Mouse (Mus musculus) gastrocnemius, postnatal 14 days (tissue): Measurements from ENCODE around the gene Nfkbil1. TPM values are rescaled to one million over a fixed set of nuclear protein-coding genes. Genes with fewer than 3 reads are reported as not detected.

ENCODE experiments used
- DNase-seq: peaks from one replicate; pipeline ENCODE4 v3.0.0; 2021; ENCODE audit warnings: mixed read lengths
- intact Hi-C: fragments of 180-260 bp; cut with DNase I; formaldehyde crosslinking; loops from one replicate; pipeline ENCODE4 v1.15.1; 2025; ENCODE audit warnings: low total_unique reads
- total RNA-seq, 2 experiments: library from RNA; stranded (reverse); gene quantifications; 2 replicates each; pipeline ENCODE4 v1.2.3; 2021

The Nfkbil1 gene
- total RNA-seq, 2 experiments from 2014 or later, result 7.6 to 7.9 TPM

DNA sequence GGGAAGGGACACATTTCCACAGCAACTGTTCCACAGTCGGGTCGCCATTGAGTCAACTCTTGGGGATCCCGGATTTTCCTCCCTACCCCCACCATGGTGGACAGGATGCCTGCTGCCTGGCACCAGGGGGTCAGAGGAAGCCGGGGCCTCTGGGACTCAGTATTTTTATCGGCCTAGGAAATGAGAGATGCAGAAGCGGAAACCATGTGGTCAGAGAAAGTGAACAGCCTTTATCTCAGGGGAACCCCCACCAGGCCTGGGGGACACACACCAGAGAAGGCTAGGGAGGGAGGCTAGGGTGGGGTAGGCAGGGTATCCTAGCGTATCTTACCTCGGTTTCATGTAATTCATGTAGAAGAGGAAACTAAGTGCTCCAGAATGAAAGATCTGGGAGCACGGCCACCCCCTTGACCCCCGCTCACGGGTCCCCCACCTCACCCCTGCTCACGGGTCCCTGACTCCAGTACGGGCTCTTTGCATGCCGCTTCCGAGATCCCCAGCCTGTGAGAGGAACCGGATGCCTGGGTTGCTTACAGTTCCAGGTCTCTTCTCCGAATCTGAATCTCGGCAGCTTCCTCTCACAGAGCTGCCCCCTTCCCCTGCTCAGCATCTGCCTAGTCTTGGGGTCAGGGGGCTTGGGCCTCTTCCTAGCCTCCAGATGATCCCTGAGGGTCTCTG, 16.9 kb downstream of the Nfkbil1 start:
- no peak for DNase-seq
- intact Hi-C loops, result no loop called here

DNA sequence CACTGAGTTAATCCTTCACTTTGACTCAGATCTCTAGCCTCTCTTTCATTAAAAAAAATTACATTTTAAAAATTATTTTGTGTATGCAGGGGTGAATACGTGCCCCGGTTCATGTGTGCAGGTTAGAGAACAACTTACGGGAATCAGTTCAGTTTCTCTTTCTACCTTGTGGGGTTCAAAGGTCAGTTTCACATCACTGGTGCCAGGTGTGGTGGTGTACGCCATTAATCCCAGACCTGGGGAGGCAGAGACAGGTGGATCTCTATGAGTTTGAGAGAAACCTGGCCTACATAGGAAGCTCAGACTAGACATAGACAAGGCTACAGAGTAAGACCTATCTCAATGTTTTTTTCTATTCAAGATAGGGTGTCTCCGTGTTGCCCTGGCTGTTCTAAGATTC, 22.5 kb downstream of the Nfkbil1 start:
- intact Hi-C loops, result no loop called here
- DNase-seq, result no peak

DNA sequence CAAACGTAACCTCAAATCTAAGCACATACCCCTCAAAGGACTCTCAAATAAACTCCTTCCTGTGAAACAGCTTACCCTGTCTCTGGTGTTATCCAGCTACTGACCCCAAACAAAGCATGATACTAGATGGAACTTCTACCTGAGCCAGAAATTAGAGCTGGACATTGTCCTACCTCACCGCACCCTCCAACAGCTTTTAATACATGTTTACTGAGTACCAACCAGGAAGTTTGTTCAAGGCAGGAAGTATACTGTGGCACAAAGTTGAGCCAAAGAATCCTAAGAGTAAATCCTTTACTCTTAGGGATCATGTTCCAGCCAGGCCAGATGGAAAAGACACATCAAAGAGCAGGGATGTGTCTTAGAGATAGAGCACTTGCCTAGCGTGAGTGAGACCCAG, 25.0 kb downstream of the Nfkbil1 start:
- intact Hi-C loops, result no loop called here

DNA sequence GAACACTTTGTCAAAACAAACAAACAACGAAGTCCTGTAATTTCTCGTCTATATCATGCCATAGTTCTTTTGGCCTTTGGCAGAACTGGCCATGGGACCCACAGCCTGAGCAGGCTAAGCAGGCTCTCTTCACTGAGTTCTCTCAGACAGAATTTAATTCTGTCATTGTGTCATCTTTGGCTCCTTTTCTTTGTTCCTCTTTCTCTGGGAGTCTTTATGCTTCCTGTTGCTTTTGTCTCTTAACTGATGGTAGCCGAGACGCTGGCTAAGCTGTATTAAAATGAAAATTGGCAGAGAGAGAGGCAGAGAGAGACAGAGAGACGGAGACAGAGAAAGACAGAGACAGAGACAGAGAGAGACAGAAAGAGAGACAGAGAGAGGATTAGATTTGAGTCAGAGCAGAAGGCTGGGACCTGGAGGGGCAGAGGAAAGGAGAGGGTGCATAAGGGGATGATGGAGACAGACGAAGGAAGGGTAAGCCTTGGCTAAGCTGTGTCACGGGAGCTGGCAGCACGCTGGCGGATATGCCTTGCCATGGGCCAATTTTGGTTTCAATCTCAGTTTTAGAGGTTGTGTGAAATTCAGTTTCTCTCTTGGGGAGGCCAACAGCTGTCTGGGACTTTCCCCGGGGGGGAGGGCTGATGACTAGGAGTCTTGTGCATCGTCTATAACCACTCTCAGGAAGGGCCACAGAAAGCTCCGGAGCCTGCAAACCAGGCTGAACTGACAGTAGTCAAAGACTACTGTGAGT, 25.6 kb downstream of the Nfkbil1 start:
- intact Hi-C loops, result no loop called here
- DNase-seq, result no peak

More for the DNA sequence above, 25.0 kb downstream of the Nfkbil1 start:
- DNase-seq, result no peak

DNA sequence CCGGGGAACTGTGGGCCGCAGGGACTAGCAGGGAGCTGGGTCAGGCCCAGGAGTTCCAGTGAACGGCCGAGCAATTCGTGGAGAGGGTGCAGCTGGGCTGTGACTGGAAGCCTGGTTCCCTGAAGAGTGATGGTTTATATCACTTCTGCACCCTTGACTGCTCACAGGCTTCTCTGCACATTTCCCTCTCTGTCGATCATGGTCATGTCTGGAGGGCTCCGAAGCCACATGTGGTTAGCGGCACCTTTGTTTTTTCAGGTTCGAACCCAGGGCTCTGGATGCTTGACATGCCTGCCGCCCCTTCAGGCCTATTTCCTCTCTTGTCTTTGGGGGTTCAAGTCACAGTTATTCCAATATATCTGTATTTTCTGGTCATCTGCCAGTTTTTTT, 30.2 kb downstream of the Nfkbil1 start:
- no peak for DNase-seq
- intact Hi-C loops, result no loop called here

DNA sequence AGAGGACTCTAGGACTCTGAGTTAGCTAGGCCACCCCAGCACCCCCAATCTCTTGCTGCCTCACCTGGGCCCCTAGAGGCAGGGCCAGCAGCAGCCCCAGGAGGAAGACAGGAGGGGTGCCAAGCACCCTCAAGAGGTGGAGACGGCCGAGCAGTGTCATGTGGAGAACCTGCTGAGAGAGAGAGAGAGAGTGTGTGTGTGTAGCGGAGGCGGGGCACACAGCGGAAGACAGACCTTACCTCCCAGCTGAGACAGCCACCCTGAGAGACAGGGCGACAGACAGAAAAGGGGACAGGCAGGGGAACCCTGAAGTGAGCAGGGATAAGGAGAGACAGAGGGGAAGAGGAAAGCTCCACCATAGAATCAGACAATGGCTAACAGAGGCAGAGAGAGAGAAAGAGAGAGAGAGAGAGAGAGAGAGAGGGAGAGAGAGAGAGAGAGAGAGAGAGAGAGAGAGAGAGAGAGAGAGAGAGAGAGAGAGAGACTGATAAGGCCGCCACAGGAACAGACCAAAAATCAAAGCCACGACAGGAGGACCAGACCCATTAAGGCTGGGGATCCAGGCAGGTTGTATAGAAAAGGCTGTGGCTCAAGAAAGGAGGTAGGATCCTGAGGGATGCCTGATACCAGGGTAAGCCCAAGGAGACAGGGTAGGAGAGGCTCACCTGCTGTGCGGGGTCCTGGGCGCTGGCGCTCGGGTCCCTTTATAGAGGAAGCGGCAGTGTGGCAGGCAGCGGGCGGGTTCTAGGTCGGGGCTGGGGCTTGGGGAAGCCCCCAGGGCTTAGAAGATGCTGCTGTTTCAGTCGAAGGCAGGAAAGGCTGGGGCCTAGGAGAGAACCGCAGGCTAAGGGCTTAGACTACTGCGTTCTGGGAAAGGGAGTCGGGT, 30.9 kb downstream of the Nfkbil1 start, which contains the start of gene Lta:
Gene Lta, minus strand, starts transcription at position 858 of the 886 bp plus-strand sequence.
- no peak for DNase-seq
- intact Hi-C loops, result no loop called here

DNA sequence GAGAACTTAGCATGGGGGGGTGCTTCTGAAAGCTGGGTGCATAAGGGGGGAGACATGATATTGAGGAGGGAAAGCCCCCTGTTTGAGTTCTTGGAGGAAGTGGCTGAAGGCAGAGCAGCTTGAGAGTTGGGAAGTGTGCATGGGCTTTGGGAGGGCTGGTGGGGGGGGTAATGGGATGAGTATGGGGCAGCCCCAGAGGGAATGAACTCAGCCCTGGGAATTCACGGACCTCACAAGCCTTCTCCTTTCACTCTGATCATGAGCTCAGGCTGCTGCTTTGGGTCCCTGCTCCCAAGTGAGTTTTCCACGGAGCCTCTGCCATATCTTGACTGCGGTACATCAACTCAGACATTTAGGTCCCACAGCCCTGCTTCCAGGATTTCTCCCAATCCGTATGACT, 33.1 kb downstream of the Nfkbil1 start:
- no peak for DNase-seq
- intact Hi-C loops, result no loop called here

DNA sequence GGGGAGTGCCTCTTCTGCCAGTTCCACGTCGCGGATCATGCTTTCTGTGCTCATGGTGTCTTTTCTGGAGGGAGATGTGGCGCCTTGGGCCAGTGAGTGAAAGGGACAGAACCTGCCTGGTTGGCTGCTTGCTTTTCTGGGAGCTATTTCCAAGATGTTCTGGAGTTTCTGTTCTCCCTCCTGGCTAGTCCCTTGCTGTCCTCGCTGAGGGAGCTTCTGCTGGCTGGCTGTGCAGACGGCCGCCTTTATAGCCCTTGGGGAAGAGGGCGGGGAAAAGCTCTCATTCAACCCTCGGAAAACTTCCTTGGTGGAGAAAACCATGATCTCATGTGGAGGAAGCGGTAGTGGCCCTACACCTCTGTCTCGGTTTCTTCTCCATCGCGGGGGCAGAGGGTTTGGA, 33.8 kb downstream of the Nfkbil1 start, which contains the start of gene Tnf:
Gene Tnf, minus strand, starts transcription at position 221 of the 400 bp plus-strand sequence.
- intact Hi-C loops, result no loop called here
- peak; percentile 62 for DNase-seq

DNA sequence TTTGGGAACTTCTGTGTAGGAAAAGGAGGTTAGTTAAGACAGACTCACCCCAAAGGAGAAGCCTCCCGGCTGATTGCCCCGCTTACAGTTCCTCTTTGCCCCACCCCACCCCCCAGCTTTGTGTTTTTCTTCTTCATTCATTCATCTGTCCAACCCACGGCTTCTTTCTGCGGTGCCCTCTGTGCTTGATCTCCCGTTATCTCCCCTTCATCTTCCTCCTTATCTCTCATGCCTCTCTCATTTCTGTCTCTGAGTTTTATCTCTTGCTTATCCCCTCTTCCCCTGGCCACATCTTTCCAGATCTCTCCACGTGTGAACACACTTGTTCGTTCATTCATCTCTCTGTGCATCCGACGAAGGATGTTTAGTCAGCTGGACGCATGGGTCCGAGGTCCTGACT, 34.5 kb downstream of the Nfkbil1 start:
- DNase-seq, result no peak
- intact Hi-C loops, result no loop called here

DNA sequence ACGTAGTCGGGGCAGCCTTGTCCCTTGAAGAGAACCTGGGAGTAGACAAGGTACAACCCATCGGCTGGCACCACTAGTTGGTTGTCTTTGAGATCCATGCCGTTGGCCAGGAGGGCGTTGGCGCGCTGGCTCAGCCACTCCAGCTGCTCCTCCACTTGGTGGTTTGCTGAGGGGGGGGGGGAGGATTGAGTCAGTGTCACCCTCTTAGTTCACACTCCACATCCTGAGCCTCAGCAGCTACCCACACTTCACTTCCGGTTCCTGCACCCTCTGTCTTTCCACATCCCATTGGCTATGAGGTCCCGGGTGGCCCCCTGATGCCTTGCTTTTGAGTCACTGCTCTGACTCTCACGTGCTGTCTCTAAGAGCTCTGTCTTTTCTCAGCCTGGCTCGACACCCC, 35.2 kb downstream of the Nfkbil1 start:
- peak; percentile 24 for DNase-seq
- intact Hi-C loops, result no loop called here

DNA sequence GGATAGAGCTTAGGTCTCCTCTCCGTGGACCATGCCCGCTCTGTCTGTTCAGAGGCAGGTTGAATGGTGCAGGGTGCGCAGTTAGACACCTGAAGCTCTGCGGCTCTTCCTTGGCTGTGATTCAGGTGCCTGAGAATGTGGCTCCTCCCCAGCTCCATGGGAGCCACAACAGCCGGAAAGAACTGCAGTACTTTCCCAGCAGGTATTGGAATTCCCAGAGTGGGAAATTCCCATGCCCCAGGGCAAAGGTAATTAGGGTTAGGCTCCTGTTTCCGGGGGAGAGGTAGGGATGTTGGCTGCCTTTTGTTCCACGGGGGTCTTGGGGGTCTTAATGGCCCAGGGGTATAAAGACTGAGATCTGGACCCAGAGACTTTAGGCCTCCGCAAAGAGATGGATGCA, 36.6 kb downstream of the Nfkbil1 start:
- no peak for DNase-seq
- intact Hi-C loops, result no loop called here

DNA sequence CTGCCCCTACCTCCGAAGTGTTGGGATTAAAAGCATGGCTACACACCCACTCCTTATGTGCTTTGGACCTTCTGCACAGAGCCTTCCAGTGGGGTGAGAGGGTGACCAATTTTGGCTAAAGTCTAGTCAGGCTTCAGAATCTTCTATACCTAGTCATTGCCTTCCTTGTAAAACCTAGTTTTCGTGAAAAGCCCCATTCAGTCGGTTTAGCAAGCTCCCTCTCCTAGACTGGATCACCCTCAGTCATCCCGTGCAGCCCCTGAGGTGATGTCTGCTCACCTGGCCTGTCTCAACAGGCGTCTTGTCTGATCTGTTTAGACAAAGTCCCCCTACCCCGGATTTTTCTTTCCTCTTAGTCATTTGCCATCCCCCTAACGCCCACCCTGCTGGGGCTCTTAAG, 37.6 kb downstream of the Nfkbil1 start:
- DNase-seq, result no peak
- intact Hi-C loops, result no loop called here

DNA sequence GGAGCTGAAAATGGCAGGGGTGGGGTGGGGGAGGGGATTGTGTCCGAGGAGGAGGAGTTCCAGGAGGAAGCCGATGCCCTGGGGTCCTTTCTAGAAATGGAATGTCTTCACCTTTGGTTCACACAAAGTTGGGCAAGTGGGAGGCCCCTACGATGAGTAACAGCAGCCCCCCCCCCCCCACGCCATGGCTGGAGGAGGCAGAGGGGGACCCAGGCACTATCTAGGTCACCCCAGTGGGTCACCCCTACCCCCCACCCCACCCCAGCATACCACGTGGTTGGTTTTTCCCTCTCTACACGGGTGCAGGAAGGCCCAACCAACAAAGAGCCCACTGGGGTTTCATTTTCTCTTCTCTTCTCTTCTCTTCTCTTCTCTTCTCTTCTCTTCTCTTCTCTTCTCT, 38.5 kb downstream of the Nfkbil1 start:
- intact Hi-C loops, result no loop called here

DNA sequence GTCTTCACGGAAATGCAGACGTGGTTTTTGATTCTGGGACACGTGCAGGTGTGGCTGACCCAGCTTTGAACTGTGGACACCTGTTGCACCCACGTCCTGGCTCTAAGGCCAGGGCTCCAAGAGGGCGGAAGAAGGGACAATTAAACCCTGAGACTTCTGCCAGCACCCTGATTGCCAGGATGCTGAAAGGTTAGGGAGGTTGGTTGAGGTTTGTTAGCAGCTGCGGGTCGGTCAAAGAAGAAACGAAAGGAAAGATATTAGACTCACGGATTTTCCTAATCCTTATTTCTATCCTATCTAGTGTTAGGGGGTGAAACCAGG, 39.3 kb downstream of the Nfkbil1 start:
- no peak for DNase-seq
- intact Hi-C loops, result no loop called here

More for the DNA sequence above, 38.5 kb downstream of the Nfkbil1 start:
- no peak for DNase-seq

DNA sequence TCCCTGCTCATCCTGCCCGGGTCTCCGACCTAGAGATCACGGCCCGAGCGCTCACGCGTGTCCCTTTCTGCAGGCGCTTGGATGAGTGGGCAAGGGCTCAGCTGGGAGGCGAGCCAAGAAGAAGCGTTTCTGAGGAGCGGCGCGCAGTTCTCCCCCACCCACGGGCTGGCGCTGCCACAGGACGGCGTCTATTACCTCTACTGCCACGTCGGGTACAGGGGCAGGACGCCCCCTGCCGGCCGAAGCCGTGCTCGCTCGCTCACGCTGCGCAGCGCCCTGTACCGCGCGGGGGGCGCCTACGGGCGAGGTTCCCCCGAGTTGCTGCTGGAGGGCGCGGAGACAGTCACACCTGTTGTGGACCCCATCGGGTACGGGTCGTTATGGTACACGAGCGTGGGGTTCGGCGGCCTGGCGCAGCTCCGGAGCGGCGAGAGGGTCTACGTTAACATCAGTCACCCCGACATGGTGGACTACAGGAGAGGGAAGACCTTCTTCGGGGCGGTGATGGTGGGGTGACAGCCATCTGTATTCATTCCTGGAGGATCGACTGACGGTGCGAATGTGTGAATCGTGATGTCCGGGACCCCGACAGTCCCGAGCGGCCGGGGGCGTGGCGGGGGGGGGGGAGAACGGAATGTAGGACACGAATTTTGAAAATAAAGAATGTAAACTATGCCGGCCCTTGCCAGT, 39.8 kb downstream of the Nfkbil1 start:
- intact Hi-C loops, result no loop called here

DNA sequence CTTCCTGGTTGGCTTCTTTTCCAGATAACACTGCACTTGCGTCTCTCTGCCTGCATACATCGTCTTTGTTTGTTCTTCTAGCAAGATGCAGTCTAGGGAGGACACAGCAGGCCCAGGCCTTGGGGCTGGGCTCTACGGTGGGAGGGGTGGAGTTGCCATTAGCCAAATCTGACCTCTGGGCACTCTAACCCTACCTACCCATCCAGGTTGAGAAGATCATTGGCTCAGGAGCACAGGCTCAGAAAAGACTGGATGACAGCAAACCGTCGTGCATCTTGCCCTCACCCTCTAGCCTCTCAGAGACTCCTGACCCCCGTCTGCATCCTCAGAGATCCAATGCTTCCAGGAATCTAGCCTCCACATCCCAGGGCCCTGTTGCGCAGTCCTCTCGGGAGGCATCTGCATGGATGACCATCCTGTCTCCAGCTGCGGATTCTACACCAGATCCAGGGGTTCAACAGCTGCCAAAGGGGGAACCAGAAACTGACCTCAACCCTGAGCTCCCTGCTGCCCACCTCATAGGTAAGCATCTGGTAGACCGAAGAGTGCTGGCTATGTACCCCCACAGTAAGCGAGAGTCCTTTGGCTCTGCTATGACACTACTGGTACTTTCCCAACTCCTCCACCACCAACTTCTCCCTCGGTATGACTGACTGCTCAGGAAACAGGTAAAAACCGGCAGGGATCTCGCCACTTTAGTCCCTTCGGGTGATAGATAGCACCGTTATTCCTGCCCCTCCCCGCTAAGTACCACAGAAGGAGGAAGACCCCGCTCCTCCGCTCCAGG, 40.6 kb downstream of the Nfkbil1 start:
- intact Hi-C loops, result no loop called here
- DNase-seq, result no peak

More for the DNA sequence above, 39.8 kb downstream of the Nfkbil1 start:
- DNase-seq, result peak; percentile 88

DNA sequence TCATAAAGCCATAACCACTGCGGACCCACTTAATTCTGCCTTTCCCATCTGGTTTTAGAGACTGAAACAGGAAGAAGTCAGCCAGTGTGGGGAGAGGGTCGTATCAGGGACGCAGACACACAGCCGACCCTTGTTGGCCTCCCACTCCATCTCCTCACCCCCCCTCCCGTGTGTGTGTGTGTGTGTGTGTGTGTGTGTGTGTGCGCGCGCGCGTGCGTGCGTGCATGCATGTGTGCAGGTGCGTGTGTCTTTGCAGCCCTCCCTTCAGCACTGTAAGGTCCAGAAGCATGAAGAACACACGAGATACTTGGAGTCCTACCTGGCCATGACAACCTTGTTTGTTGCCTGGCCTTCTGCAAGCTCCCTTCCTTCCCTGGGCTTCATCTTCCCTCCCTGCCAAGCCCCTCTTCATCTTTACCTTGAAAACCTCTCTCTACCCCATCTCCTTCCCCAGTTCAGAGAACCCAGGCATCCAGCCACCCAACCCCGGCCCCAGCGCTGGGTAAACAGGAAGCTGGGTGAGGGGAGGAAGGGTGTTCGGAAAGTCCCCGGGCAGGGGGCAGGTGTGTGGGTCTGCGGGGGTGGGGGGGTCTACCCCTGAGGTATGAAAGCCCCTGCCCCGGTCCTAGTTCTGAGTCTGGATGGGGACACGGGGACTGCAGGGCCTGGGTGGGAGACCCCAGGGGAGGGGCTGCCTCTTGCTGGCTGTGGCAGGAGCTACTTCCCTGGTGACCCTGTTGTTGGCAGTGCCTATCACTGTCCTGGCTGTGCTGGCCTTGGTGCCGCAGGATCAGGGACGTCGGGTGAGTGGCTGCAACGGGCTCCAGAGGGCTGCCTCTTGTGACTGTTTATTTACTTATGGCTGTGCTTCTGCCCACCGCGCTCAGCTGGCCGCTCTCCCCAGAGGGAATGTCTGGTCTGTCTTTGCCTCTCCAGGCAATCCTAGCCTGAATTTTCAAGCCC, 41.4 kb downstream of the Nfkbil1 start, which contains the start of gene Ltb:
Gene Ltb, plus strand, starts transcription at position 559 of the 963 bp plus-strand sequence.
- intact Hi-C loops, result no loop called here

DNA sequence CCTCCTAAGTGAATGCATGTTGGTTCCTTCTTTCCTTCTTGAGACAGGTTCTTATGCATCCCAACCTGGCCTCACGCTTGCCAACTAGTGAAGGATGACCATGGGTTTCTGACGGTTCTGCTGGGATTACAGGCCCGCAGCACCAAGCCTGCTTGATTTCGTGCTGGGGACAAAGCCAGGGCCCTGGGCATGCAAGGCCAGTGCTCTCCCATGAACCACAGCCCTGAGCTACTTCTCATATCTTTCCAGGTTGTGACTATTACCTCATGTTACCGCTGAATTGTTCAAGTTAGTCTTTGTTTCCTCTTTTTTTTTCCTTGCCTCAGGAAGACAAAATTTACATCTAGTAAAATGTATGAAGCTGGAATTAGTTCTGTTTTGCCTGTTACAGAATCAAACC, 42.7 kb downstream of the Nfkbil1 start:
- DNase-seq, result no peak
- intact Hi-C loops, result no loop called here

More for the DNA sequence above, 41.4 kb downstream of the Nfkbil1 start, which contains the start of gene Ltb:
- DNase-seq, result no peak
